Mouse (Mus musculus) Patski (cell line): ENCODE measurements around the gene Camta1. TPM values are rescaled to one million over a fixed set of nuclear protein-coding genes. Genes with fewer than 3 reads are reported as not detected.

Experiments
- ATAC-seq: fragments of 100-300 bp; one replicate; pipeline ENCODE4 v1.8.0; 2021
- CTCF ChIA-PET: fragments of 350-600 bp; sonication (Branson Sonifier 250); formaldehyde crosslinking; loops from one replicate; lab custom pipeline; 2022; ENCODE audit warnings: inconsistent platforms; lab: Charles Lee
- POLR2A ChIA-PET: fragments of 350-600 bp; sonication (Branson Sonifier 250); formaldehyde crosslinking; loops from one replicate; lab custom pipeline; 2022; ENCODE audit warnings: antibody characterized with exemption, inconsistent platforms; lab: Charles Lee
- DNase-seq: peaks from one replicate; pipeline ENCODE4 v3.0.0-alpha.2; 2011; ENCODE audit warnings: low read depth, low spot score
- H3K27me3 ChIP-seq: fragments of 371-371 bp; one replicate; pipeline ENCODE4 v1.5.1; 2021
- CTCF ChIP-seq: fragments of 100-300 bp; IDR thresholded peaks from one replicate; pipeline ENCODE4 v1.5.1; 2021
- in situ Hi-C: fragments of 300-500 bp; cut with MboI; formaldehyde crosslinking; loops from 3 replicates; pipeline ENCODE4 v1.11.1; 2018; ENCODE audit warnings: low pct_unique_long_range_greater_than_20kb, mixed read lengths
- polyA plus RNA-seq: library from polyadenylated mRNA; unstranded; gene quantifications from one replicate; pipeline ENCODE4 v1.2.3, GENCODE M21; 2021

Camta1 gene
- polyA plus RNA-seq, 1 experiment from 2014 or later = 28.0 TPM

- TF ChIP-seq CTCF = no peak
- CTCF ChIA-PET = interaction anchor here (1.9 kb wide), 1 partner anchor 32 kb away, joined by 5 read pairs; no protein-coding TSS in a partner anchor
These were observed 753.5 kb downstream of the Camta1 start for GRCm38 (mm10) chr4:151108028-151108771.

GRCm38 (mm10) chr4:151107131-151108001 lies 754.3 kb downstream of the Camta1 start:
- in situ Hi-C loops = no loop called here
- DNase-seq = no peak
- CTCF ChIA-PET = no interaction called here
- POLR2A ChIA-PET = interaction anchor here (0.6 kb wide), 1 partner anchor 302 kb away, joined by 4 read pairs; no protein-coding TSS in a partner anchor
- ATAC-seq = no peak
- TF ChIP-seq CTCF = no peak
- H3K27me3 ChIP-seq = peaks cover 18% of the 10 kb centered on the region

More at GRCm38 (mm10) chr4:151108028-151108771, 753.5 kb downstream of the Camta1 start:
- in situ Hi-C loops = no loop called here
- peak; percentile 91 for ATAC-seq
- POLR2A ChIA-PET = no interaction called here
- H3K27me3 ChIP-seq = peaks cover 18% of the 10 kb centered on the region
- DNase-seq = peak; percentile 1

- peaks cover 18% of the 10 kb centered on the region for H3K27me3 ChIP-seq
- no peak for TF ChIP-seq CTCF
- DNase-seq (no peak), ATAC-seq (no peak)
- in situ Hi-C loops = no loop called here
- POLR2A ChIA-PET = no interaction called here
- CTCF ChIA-PET = no interaction called here
These were observed 755.2 kb downstream of the Camta1 start for GRCm38 (mm10) chr4:151106468-151106867.

GRCm38 (mm10) chr4:151105886-151106285 lies 755.8 kb downstream of the Camta1 start:
- ChIA-PET CTCF (no interaction called here), POLR2A (no interaction called here)
- in situ Hi-C loops = no loop called here
- peaks cover 18% of the 10 kb centered on the region for H3K27me3 ChIP-seq
- no peak for ATAC-seq
- no peak for DNase-seq
- TF ChIP-seq CTCF = no peak

- in situ Hi-C loops = no loop called here
- POLR2A ChIA-PET = no interaction called here
- TF ChIP-seq CTCF = no peak
- DNase-seq = no peak
- CTCF ChIA-PET = no interaction called here
- ATAC-seq = no peak
- peaks cover 9% of the 10 kb centered on the region for H3K27me3 ChIP-seq
These were observed 757.5 kb downstream of the Camta1 start for GRCm38 (mm10) chr4:151104147-151104546.

GRCm38 (mm10) chr4:151103646-151104045 lies 758.0 kb downstream of the Camta1 start:
- TF ChIP-seq CTCF = no peak
- CTCF ChIA-PET = no interaction called here

GRCm38 (mm10) chr4:151097104-151097438 lies 764.6 kb downstream of the Camta1 start:
- POLR2A ChIA-PET = no interaction called here
- in situ Hi-C loops = no loop called here
- ATAC-seq = no peak
- no peak for TF ChIP-seq CTCF
- H3K27me3 ChIP-seq = no peaks in the 10 kb centered on the region
- CTCF ChIA-PET = interaction anchor here (2.6 kb wide), 1 partner anchor 24 kb away, joined by 8 read pairs; no protein-coding TSS in a partner anchor
- no peak for DNase-seq

More at GRCm38 (mm10) chr4:151103646-151104045, 758.0 kb downstream of the Camta1 start:
- DNase-seq (no peak), ATAC-seq (no peak)
- POLR2A ChIA-PET = no interaction called here
- H3K27me3 ChIP-seq = peaks cover 6% of the 10 kb centered on the region
- in situ Hi-C loops = no loop called here

GRCm38 (mm10) chr4:151096334-151097103 lies 765.2 kb downstream of the Camta1 start:
- ChIA-PET CTCF (interaction anchor here (1.3 to 2.6 kb wide), 2 partner anchors 17 to 23 kb away, joined by 3 to 8 read pairs; no protein-coding TSS in a partner anchor), POLR2A (no interaction called here)
- ATAC-seq (no peak), DNase-seq (no peak)
- no peaks in the 10 kb centered on the region for H3K27me3 ChIP-seq
- in situ Hi-C loops = no loop called here
- no peak for TF ChIP-seq CTCF

GRCm38 (mm10) chr4:151095207-151095606 lies 766.5 kb downstream of the Camta1 start:
- in situ Hi-C loops = no loop called here
- ATAC-seq = no peak

GRCm38 (mm10) chr4:151089270-151089669 lies 772.4 kb downstream of the Camta1 start, which contains the start of gene Gm13090:
Gene Gm13090 (plus strand): TSS chr4:151089570.
- CTCF ChIA-PET = no interaction called here
- no peaks in the 10 kb centered on the region for H3K27me3 ChIP-seq
- no peak for TF ChIP-seq CTCF
- in situ Hi-C loops = no loop called here
- DNase-seq = no peak
- POLR2A ChIA-PET = no interaction called here
- no peak for ATAC-seq

More at GRCm38 (mm10) chr4:151095207-151095606, 766.5 kb downstream of the Camta1 start:
- peak; percentile 63 for TF ChIP-seq CTCF
- no peaks in the 10 kb centered on the region for H3K27me3 ChIP-seq
- CTCF ChIA-PET = interaction anchor here (0.8 to 2.6 kb wide), 4 partner anchors 14 to 45 kb away, joined by 3 to 8 read pairs (median 3); no protein-coding TSS in a partner anchor
- POLR2A ChIA-PET = no interaction called here
- DNase-seq = no peak
